Mouse (Mus musculus): ENCODE measurements at regions not wholly inside any gene's neighbourhood (a gene's known extent, or its start where the extent isn't known, plus 50 kb on each side); places are given as distances from the start of the nearest gene placed in this dataset.

DNA sequence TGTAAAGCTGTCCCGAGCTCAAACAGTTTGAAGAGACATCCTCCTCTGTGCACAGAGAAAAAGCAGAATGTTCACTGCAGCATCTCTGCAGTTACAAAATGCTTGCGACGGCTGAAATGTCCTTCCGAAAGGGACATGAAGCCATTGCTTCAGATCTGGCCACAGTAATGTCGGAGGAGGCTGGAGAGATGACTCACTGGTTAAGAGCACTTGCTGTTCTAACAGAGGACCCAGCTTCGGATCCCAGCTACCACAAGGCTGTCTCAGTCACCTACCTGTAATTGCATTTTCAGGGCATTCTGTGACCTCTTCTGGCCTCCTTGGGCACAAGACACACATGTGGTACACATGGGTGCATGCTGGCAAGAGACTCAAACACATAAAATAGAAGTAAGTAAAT is 63.5 kb upstream of the Nr5a2 start:
- no peak overlapping the region for H3K27ac ChIP-seq (ENCODE audit: control insufficient read depth, insufficient read depth, low read length)
- H3K4me1 ChIP-seq (replicated peaks; ENCODE audit: control insufficient read depth, insufficient read depth, low read length): no peaks in the 10 kb centered on the region
- no peak overlapping the region for H3K4me3 ChIP-seq (ENCODE audit: control insufficient read depth, insufficient read depth, low read length)
- H3K27me3 ChIP-seq (ENCODE audit: control insufficient read depth, insufficient read depth, low read length): no peaks in the 10 kb centered on the region
- TF ChIP-seq CTCF (IDR thresholded peaks at IDR 0.05; ENCODE audit: borderline replicate concordance, control insufficient read depth, extremely low read depth, insufficient read depth, low read length, poor library complexity) (no peak), POLR2A (IDR thresholded peaks at IDR 0.05; ENCODE audit: control insufficient read depth, extremely low read depth, insufficient read depth, low read length, poor library complexity) (no peak)
- 93% methylated on average over 6 of the region's 6 CpGs for WGBS
- H3K36me3 ChIP-seq (ENCODE audit: control insufficient read depth, insufficient read depth, low read length): no peaks in the 10 kb centered on the region
- DNase-seq: no peak

DNA sequence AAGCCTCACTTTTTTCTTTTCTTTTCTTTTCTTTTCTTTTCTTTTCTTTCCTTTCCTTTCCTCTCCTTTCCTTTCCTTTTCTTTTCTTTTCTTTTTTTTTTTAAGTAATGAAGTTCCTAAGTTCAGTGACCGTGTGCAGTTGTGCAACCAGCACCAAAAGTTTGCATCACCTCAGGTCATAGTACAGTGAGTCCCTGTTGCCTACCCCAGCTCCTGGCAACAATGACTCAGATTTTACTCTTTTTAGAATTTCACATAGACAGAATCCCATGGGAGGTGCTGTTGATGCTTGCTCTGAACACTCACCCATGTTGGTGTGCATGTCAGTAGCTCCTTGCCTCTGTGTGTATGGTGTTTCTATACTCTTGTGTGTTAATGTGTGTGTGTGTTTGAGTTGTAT is 60.3 kb upstream of the Nr5a2 start:
- no peak overlapping the region for H3K4me3 ChIP-seq (ENCODE audit: control insufficient read depth, insufficient read depth, low read length)
- H3K36me3 ChIP-seq (ENCODE audit: control insufficient read depth, insufficient read depth, low read length): no peaks in the 10 kb centered on the region
- no peaks in the 10 kb centered on the region for H3K4me1 ChIP-seq (replicated peaks; ENCODE audit: control insufficient read depth, insufficient read depth, low read length)
- TF ChIP-seq CTCF (IDR thresholded peaks at IDR 0.05; ENCODE audit: borderline replicate concordance, control insufficient read depth, extremely low read depth, insufficient read depth, low read length, poor library complexity) (no peak), POLR2A (IDR thresholded peaks at IDR 0.05; ENCODE audit: control insufficient read depth, extremely low read depth, insufficient read depth, low read length, poor library complexity) (no peak)
- no peak overlapping the region for H3K27ac ChIP-seq (ENCODE audit: control insufficient read depth, insufficient read depth, low read length)
- no peaks in the 10 kb centered on the region for H3K27me3 ChIP-seq (ENCODE audit: control insufficient read depth, insufficient read depth, low read length)
- no peak for DNase-seq
- 86% methylated on average over 1 of the region's 1 CpGs for WGBS

DNA sequence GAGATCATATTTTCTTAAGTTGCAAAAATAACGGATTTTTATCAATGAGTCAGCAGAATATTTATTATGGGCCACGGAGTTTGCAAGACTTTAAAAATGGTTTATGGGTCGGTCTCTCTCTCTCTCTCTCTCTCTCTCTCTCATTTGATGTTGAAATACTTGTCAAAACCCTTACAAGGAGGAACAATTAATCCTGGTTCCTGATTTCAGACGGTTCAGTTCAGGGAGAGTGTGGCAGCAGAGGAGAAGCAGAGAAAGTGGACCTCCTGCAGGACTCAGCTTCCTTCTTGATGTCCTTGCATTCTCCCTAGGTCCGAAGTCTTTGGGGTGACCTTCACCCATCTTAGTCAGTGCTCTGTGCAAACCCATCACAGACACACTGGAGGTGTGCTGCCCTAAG is 57.4 kb upstream of the Nr5a2 start:
- Histone ChIP-seq H3K36me3 (ENCODE audit: control insufficient read depth, insufficient read depth, low read length) (no peaks in the 10 kb centered on the region), H3K4me3 (ENCODE audit: control insufficient read depth, insufficient read depth, low read length) (no peak overlapping the region), H3K27ac (ENCODE audit: control insufficient read depth, insufficient read depth, low read length) (no peak overlapping the region), H3K27me3 (ENCODE audit: control insufficient read depth, insufficient read depth, low read length) (no peaks in the 10 kb centered on the region), H3K4me1 (replicated peaks; ENCODE audit: control insufficient read depth, insufficient read depth, low read length) (no peaks in the 10 kb centered on the region)
- no peak for DNase-seq
- WGBS: 65% methylated on average over 5 of the region's 5 CpGs
- no peak for TF ChIP-seq CTCF (IDR thresholded peaks at IDR 0.05; ENCODE audit: borderline replicate concordance, control insufficient read depth, extremely low read depth, insufficient read depth, low read length, poor library complexity)
- no peak for TF ChIP-seq POLR2A (IDR thresholded peaks at IDR 0.05; ENCODE audit: control insufficient read depth, extremely low read depth, insufficient read depth, low read length, poor library complexity)

DNA sequence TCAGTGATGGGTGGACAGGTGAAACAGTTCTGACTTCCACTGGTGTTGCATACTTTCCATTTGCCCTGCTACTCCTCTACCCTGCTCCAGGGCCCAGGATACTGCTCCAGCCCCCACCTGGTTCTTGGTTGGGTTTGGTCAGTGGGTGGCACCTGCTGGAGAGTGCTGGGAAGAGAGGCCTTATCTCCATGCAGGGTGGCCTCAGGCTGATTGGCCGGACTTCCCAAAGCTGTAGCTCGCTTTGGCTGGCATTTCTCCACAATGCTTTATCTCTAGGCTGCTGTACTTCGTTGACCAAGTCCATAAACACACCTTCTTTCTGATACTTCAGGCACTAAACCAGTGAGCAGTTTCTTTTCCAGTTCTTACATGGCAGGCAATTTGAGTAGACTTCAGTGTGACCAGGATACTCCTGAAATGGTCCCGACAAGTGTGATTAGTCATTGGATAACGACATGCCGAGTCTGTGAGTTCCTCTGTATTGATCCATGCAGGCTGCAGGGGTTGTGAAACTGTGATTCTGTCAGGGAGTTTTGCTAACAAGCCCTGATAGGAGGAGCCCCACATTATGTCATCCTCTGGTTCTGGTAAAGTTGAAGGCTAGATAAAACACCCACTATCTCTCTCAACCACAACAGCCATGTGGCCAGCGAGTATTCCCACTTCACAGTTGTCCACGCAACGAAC is 50.1 kb upstream of the Nr5a2 start:
- H3K27me3 ChIP-seq (ENCODE audit: control insufficient read depth, insufficient read depth, low read length): no peaks in the 10 kb centered on the region
- H3K4me1 ChIP-seq (replicated peaks; ENCODE audit: control insufficient read depth, insufficient read depth, low read length): no peaks in the 10 kb centered on the region
- no peak for DNase-seq
- WGBS: 88% methylated on average over 9 of the region's 9 CpGs
- no peak overlapping the region for H3K4me3 ChIP-seq (ENCODE audit: control insufficient read depth, insufficient read depth, low read length)
- no peak overlapping the region for H3K27ac ChIP-seq (ENCODE audit: control insufficient read depth, insufficient read depth, low read length)
- H3K36me3 ChIP-seq (ENCODE audit: control insufficient read depth, insufficient read depth, low read length): no peaks in the 10 kb centered on the region
- no peak for TF ChIP-seq POLR2A (IDR thresholded peaks at IDR 0.05; ENCODE audit: control insufficient read depth, extremely low read depth, insufficient read depth, low read length, poor library complexity)
- no peak for TF ChIP-seq CTCF (IDR thresholded peaks at IDR 0.05; ENCODE audit: borderline replicate concordance, control insufficient read depth, extremely low read depth, insufficient read depth, low read length, poor library complexity)

Data from thymus, adult 2 months (tissue).